Mouse (Mus musculus) sigmoid colon, adult 10 weeks (tissue): ENCODE results near the gene Scpep1. TPM values are rescaled to one million over a fixed set of nuclear protein-coding genes. Genes with fewer than 3 reads are reported as not detected.

Experiments
- polyA plus RNA-seq: library from polyadenylated mRNA; stranded (reverse); fragments of 350-450 nt; fragmentation: Illumina TruSeq; extraction: RNeasy Lipid Tissue Mini Kit (QIAGEN cat#74804); gene quantifications from one replicate; pipeline ENCODE4 v1.2.3, GENCODE M21; 2014; ENCODE audit warnings: low read depth, low replicate concordance

Gene Scpep1
- 25.8 TPM for polyA plus RNA-seq

GRCm38 (mm10) chr11:88955217-88955969 is at the start of gene Scpep1:
TSS of gene Scpep1 (minus strand) at chr11:88955465.

GRCm38 (mm10) chr11:88998974-88999722 is 43.9 kb upstream of the Scpep1 start, which contains the start of gene Trim25:
TSS of gene Trim25 (plus strand) at chr11:88999376.

GRCm38 (mm10) chr11:88970202-88970732 is 15.0 kb upstream of the Scpep1 start, which contains the start of gene Coil:
TSS of gene Coil (plus strand) at chr11:88970252.

GRCm38 (mm10) chr11:88966881-88967361 is 11.7 kb upstream of the Scpep1 start, which contains the start of gene Elobl:
TSS of gene Elobl (minus strand) at chr11:88966931.

Other genes starting within 250 kb of the Scpep1 start
- 88.0 TPM for gene Msi2, start 237.0 kb downstream of the Scpep1 start, polyA plus RNA-seq
- 25.0 TPM for gene Akap1, start 90.9 kb downstream of the Scpep1 start, polyA plus RNA-seq
- gene Elobl, start 11.5 kb upstream of the Scpep1 start, polyA plus RNA-seq, result not detected
- gene Coil, start 14.8 kb upstream of the Scpep1 start, polyA plus RNA-seq, result 7.3 TPM
- 56.3 TPM for gene Trim25, start 43.9 kb upstream of the Scpep1 start, polyA plus RNA-seq
- 10.7 TPM for gene Dgke, start 111.4 kb upstream of the Scpep1 start, polyA plus RNA-seq
- not detected for gene Gm525, start 118.4 kb upstream of the Scpep1 start, polyA plus RNA-seq